Mouse (Mus musculus) kidney, adult 11 months (tissue): ENCODE measurements around the gene Gm21637.
"Not testable (repeated sequence)": the region's sequence is repeated elsewhere in the genome, so short reads cannot be mapped to it uniquely, and the experiment has no call there.

Source experiments
- DNase-seq: peaks from one replicate; pipeline ENCODE4 v3.0.0; 2022

Gene Gm21637

GRCm38 (mm10) chrX:31961744-31962143 lies at the start of gene Gm21637:
Gene Gm21637 (plus strand): TSS chrX:31962044.
- DNase-seq: not testable (repeated sequence)
